Mouse (Mus musculus) CD4-positive helper T cell, adult 2 months (primary cell): ENCODE results near the gene Gm28035.

Experiments
- DNase-seq: peaks from one replicate; pipeline ENCODE4 v3.0.0-alpha.2; 2012; ENCODE audit warnings: low read depth, missing footprints, low spot score

The Gm28035 gene

GRCm38 (mm10) chr2:30240267-30240666, at the start of gene Gm28035:
Gm28035 (plus strand) TSS chr2:30240567.
- DNase-seq, result no peak

- DNase-seq, result no peak
These were observed 48.4 kb upstream of the Gm28035 start for GRCm38 (mm10) chr2:30191790-30192580.

GRCm38 (mm10) chr2:30194656-30195055, 45.7 kb upstream of the Gm28035 start:
- no peak for DNase-seq

DNA sequence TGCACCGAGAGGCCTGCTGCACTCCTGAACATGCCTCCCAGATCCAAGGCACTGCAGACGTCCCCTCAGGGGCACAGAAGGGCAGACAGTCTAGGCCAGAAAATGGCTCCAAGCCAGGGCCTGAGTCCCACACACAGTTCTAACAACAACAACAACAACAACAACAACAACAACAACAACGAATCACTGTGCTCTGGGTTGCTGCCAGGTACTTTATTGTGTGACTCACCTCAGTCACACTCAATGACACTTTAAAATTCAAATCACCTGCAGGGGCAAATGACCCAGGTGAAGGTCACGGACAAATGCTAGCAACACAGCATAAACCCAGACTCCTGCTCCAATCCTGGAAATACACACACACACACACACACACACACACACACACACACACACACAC, 42.3 kb upstream of the Gm28035 start:
- no peak for DNase-seq

- DNase-seq, result no peak
These were observed 40.4 kb upstream of the Gm28035 start for GRCm38 (mm10) chr2:30199984-30200383.

- DNase-seq, result no peak
These were observed 39.9 kb upstream of the Gm28035 start for GRCm38 (mm10) chr2:30200388-30200925.

DNA sequence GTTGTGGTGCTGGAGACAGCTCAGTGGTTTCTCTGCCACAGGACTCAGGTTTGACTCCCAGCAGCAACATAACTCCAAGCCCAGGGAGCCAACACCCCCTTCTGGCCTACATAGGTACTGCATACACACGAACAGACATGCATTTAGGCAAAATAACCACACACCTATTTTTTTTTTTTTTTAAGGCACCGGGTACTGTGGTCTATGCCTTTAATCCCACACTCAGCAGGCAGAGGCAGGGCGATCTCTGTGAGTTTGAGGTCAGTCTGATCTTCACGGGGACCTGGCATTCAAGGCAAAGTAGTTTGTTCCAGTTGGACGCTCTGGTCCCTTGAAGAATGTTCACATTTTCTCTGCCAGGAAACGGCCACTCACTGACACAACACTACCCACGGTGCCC, 36.9 kb upstream of the Gm28035 start:
- peak; percentile 64 for DNase-seq

GRCm38 (mm10) chr2:30205255-30205628, 35.1 kb upstream of the Gm28035 start:
- no peak for DNase-seq

DNA sequence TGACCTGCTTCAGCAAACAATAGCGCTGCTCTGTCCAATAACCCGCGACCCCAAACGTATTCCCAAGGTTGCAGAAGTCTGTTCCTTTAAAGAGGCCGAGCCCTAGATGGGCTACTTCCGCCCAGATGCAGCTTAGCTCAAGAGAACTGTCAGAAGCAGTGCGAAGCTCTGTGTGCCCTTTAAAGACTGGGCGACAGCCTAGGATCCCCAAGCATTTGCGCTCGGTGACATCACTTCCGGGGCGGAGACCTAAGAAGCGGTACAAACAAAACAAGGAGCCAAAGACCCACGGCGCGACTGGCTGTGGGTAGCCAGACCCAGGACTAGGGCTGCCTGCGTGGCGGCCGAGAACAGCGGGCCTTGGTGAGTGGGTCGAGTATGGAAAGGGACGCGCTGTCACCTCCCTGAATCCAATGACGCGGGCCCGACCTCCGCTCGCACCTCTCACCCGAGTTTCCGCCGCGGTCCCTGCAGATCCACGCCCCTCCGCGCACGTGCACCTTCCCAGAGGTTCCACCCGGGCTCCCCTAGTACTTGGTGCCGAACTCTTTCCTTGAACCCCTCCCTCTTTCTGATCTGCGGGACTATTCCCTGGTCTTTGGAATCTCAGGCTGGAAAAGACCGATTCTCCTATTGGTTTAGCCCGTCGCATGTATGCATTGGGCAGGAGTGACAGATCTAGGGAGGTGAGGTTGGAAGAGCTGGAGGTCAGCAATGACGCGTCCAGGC, 34.6 kb upstream of the Gm28035 start, which contains the start of gene Kyat1:
TSS of gene Kyat1 (minus strand) at position 219 of the 729 bp plus-strand sequence.
- DNase-seq, result peak; percentile 95

- DNase-seq, result no peak
These were observed 33.0 kb upstream of the Gm28035 start for GRCm38 (mm10) chr2:30207401-30207800.

DNA sequence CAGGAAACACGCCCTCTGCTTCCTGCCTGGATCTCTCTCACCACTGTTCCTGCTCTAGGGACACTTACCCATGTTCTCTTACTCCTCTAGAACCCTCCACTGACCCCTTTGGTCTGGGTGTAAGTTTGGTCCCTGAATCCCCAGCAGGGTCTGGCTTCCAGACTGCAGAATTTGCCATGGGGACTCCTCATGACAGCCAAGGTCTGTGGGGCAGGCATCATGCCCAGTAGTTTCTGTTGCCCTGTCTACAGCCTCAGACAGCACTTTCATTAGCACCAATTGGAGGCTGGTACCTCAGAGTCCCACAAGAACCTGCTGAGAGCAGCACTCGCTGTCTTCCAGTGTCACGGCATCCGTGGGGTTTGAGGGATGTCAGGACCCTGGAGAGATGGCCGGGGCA, 32.5 kb upstream of the Gm28035 start:
- no peak for DNase-seq

GRCm38 (mm10) chr2:30211408-30212168, 28.8 kb upstream of the Gm28035 start:
- DNase-seq, result no peak

- DNase-seq, result no peak
These were observed 28.2 kb upstream of the Gm28035 start for GRCm38 (mm10) chr2:30212169-30212545.

GRCm38 (mm10) chr2:30212951-30213350, 27.4 kb upstream of the Gm28035 start:
- DNase-seq, result no peak

DNA sequence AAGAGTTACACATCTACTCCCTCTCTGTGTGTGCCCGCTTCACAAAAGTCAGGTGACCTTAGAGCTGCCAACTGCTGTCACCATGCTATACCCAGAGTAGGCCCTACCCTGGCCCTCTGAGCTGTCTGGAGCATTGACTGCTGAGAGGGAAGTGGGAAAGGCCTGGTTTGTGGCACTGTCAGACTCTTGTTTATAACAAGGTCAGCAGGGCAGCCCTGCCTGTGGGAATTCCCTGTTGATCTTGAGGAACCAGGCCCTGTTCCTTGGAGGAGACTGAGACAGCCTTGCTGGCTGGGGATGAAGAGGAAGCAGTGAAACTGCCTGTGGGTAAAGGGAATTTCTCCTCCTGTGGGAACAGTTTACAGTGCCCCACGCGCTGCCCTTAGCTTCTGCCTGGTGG, 25.6 kb upstream of the Gm28035 start:
- no peak for DNase-seq

- no peak for DNase-seq
These were observed 24.9 kb upstream of the Gm28035 start for GRCm38 (mm10) chr2:30215493-30215892.

GRCm38 (mm10) chr2:30216293-30216692, 24.1 kb upstream of the Gm28035 start:
- no peak for DNase-seq

DNA sequence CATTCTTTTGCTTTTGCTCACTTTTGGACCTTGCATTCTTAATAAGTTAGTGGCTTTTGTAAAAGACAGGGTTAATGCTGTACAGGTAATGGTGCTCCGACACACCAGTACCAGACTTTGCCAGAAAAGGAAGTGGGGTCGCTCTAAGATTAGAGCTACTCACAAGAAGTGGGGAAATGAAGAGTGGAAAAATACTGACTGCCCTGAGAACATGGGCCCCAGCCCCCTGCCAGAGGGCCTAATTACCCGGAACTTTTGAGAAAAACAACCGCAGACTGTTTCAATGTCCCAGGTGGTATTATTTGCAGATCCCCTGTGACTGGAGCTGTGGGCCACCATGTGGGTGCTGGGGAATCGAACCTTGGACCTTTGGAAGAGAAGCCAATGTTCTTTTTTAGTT, 4.8 kb upstream of the Gm28035 start:
- peak; percentile 14 for DNase-seq

GRCm38 (mm10) chr2:30236426-30237198, 3.8 kb upstream of the Gm28035 start:
- DNase-seq, result no peak

DNA sequence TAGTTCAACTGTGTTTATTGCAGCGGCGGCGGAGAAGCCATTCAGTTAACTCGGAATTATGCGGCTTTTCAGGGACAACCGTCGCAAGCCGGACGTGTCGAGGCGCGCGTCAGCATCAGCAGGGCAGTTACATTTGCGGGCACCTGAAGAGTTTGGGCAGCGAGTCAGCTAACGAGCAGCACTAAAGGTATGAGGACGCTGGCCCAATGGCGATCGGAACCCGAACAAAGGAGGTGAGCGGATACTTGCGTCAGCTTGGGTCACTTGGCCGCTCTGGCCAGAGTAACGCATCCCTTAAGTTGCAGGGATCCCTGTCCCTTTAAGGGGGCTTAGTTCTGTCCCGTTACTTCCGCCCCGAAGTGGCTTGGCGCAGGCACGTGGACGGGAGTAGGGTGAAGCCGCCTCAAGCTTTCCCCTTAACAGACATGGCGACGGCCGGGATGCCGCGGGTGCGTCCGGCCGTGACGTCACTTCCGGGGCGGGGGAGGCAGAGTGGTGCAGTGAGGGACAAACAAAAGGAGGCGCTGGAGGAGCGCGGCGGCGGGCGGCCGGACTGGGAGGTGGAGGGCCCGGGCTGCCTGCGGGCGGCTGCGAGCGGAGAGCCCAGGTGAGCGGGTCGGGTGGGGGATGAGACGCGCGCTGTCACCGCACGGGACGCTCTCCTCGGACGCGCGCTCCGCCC, 3.0 kb upstream of the Gm28035 start, which contains the start of gene Lrrc8a:
TSS of gene Lrrc8a (plus strand) at position 517 of the 682 bp plus-strand sequence.
- peak; percentile 99 for DNase-seq
